Mouse (Mus musculus) monocyte, adult 5-6 weeks (primary cell): ENCODE results near the gene Fchsd2. TPM values are rescaled to one million over a fixed set of nuclear protein-coding genes. Genes with fewer than 3 reads are reported as not detected.

Experiments
- ATAC-seq: fragments of 153-309, 156-312 bp; replicated peaks from 2 replicates; pipeline ENCODE4 v1.8.0; 2017; ENCODE audit warnings: mild to moderate bottlenecking; ENCODE audit not compliant: low TSS enrichment, insufficient number of reproducible peaks, severe bottlenecking, poor library complexity, low FRiP score
- total RNA-seq: library from RNA; stranded (forward); fragments of 200-1000, 200-491, 200-594 nt; gene quantifications from 3 replicates; pipeline ENCODE4 v1.2.3, GENCODE M21; 2017

Gene Fchsd2
- total RNA-seq, 1 experiment from 2014 or later: 36.7 TPM

DNA sequence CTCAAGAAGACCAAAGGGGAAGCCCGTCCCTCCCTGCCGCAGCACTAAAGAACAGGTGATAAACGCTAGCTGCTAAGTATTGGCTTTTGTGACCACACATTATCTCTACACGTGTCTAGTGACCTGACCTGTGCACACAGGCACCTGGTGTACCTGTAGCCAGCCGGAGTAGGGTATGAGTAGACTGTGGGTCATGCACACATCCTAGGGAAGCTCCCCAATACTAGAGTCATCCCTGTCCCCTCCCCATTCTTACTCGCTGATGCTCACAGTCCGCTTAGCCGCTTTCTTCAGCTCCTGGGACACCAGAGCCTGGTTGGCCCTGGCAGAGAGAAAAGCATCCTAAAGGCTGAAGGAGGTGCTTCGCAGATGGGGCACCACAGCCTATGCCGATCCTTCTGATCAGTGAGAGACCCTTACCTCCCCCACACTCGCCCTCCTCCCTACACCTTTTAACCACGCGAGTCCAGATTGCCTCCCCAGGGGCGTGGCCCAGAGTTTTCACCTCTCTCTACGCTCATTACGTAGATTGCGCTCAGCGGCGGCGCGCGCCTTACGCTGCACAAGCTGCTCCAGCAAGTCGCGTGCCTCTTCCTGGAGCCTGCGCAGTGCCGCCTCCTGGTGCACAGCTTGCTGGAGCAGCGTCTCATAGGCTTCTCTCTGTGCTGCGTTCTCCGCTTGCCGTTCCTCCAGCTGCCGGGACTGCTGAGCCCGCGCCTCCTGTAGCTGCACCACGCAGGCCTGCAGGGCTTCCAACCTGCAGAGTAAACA is 203.8 kb downstream of the Fchsd2 start:
- 0 out of 2 replicates have a peak, but pooled peaks have one; percentile 6 for ATAC-seq

DNA sequence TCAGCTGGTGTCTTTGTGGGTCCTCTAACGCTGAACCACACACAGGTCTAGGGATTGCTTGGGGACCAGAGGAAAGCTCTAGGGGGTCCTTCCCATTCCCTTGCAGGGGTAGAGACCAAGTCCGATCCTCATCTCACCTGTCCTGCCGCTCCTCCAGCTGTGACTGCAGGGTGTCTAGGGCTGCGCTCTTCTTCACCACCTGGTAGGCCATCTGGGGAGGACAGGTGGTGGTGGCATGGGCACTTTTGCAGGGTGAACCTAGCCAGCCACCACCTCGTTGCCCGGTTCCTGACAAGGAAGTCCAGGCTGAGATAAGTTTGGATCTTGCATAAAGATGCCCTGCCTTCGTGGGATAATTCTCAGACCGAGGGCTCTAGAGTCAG is 204.4 kb downstream of the Fchsd2 start:
- ATAC-seq: no peak

DNA sequence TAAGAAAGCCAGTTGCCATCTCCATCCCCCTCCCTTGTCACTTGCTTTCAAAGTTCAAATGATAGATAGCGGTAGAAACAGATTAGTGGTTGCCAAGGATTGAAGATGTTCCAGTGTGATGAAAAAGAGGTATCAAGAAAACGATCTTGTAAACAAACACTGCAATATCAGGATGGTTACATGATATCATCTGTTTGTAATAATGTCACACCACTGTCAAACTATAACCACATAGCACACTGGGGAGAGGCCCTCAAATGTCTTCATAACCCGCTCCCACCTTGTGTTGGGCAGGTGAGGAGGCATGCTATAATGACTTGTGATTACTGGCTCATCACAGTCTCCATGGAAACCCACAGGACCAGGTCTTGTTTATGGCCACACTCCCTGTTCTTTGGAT is 205.7 kb downstream of the Fchsd2 start:
- no peak for ATAC-seq

DNA sequence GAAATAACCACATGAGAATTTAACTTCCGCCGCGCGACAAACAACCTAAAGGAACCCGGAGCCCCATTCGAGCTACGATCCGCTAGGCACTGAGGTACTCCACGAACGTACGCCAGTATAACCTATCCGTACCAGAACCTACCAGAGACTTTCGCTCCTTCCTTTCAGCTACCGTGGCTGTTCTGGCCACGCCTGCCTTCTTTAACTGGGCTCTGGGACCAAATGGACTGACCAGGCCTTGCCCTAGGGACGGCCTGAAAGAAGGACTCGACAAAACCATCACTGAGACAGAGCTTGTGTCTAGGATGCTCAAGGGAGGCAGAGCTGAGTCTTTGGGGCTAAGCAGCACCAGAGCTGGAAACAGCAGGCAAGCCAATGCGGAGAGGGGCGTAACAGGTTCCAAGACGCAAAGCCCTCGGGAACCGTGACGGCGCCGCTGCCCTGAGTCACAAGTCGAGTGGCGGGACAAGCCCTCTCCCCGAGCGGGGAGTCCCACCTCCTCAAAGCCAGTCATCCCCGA is 208.8 kb downstream of the Fchsd2 start:
- ATAC-seq: peak; percentile 42

DNA sequence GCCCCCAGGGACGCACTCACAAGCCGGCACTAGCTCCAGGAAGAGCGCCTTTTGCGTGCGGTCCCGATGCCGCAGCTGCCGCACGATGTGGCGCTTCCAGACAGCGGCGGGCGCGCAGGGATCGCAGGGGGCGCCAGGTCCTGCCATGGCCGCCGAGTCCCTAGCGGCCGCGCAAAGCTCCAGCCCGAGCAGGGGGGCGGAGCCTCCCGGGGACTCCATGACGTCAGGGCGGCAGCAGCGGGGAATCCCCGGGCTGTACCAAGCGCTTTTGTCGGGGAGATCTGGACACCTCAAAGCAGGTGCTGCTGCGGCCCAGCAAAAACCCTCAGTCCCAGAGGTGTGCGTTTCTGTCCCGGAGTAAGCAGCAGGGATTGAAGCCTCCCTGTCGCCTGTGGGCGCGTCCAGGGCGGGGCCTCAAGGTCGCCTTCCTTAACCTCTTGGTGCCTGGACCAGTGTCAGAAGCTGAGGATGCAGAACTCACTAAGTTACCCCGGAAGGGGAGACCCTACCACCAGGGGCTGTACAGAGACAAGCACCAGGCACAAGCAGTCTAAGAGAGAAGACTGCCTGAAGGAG is 209.3 kb downstream of the Fchsd2 start, which contains the start of gene Atg16l2:
TSS of gene Atg16l2 (minus strand) at position 371 of the 576 bp plus-strand sequence.
- peak; percentile 82 for ATAC-seq

DNA sequence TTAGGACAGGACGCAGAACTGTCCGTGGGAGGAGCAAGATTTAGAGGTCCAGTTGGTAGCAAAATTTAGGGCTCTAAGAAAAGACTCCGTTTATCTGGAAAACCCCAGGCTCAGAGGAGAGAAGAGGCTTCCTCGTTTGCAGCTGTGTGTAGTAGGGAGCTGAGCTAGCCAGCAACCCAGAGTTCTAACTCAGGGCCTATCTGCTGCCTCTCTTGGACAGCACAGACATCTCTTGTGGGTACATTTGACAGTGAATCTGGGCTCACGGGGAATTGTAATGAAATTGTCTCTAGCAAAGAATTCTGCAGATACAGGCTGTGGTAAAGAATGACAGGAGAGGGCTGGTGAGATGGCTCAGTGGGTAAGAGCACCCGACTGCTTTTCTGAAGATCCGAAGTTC is 210.0 kb downstream of the Fchsd2 start:
- no peak for ATAC-seq

DNA sequence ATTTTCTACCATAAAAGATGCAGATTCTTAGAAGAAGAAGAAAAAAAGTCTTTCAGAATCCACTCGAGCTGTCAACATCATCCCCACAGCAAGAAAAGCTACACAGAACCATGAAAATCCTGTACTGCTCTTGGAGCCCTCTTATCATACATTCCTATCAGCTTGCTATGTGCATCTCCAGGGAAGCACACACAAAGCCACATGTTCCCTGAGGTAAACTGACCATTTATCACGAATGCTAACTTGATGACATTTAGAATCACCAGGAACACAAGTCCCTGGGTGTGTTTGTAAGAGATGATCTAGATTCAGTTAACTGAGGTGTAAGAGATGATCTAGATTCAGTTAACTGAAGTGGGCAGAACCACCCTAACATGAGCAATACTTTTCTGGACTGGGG is 214.2 kb downstream of the Fchsd2 start:
- no peak for ATAC-seq

DNA sequence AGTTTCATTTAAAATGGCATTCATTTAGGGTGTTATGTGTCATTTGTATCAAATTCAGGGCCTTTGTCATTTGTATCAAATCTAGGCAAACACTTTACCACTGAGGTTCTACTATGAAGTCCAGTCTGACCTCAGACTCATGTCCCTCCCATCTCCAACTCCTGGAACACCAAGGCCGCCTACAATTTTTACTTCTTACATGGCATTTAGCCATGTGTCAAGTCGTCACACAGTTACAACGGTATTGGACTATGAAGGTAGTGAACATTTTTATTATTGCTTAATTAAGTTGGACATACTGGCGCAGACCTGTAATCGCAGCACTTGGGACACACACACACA is 217.3 kb downstream of the Fchsd2 start:
- no peak for ATAC-seq

DNA sequence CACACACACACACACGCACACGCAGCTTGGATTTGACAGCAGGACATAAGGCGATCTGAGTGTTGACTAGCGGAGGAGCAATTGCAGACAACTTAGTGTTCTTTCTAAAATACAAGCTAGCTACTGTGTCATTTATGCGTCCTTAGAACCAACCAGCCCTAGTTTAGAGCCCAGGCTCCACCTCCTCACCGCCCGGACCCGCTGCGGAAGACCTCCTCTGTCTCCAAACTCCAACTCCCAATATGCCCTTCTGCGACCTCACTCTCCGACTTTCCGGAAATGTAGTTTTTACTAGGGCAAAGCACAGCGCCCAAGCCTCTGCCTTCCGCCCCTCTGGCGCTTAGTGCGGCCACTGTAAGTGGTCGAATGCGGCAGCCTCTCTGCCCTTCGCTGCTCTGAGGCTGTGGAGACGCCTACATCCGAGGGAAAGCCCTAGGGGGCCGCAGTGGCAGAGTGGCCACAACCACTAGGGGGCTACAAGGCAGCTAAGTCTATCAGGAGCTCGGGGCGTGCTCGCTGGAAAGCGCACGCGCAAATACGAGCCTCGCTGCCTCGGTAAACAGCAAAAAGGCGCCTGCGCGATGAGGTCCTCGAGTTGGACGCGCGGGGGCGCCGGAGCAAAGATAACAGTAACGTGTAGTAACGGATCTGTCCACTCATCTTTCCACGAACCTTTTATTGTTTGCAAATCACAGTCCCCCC is 217.8 kb downstream of the Fchsd2 start:
- peak; percentile 92 for ATAC-seq

DNA sequence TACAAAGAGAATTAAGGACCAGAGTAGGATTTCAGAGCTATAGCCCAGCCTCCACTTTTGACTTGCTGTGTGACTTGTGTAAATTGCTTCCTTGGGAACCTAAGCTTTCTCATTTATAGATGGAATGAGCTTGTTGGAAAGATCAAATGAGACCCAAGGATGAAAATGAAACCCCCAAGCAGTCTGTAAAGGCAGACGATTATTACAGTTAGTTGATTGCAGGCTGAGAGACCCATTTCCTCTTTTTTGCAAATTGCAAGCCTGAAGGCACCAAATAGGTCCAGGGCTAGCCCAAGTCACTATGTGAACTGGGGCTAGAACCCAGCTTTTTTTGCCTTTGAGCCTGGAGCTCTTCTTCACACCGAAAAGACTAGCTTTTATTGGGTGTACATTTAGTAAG is 218.4 kb downstream of the Fchsd2 start:
- ATAC-seq: no peak

DNA sequence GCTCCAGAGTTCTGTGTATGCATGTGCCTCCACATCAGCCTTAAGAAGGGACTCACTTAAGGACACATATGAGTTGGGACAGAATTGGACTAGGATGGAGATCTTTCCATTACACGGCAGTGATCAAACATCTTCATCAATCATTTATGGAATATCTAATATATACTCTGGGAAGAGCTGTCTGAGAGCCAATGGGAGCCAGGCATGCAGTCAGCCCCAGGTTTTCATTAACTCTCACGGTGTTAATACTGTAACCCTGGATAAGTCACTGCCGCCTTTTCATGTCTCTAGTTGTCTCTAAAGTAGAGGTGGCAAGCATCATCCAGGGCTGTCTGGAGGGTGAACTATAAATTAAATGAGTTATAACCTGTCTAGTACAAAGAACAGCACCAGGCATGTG is 220.4 kb downstream of the Fchsd2 start:
- ATAC-seq: no peak

DNA sequence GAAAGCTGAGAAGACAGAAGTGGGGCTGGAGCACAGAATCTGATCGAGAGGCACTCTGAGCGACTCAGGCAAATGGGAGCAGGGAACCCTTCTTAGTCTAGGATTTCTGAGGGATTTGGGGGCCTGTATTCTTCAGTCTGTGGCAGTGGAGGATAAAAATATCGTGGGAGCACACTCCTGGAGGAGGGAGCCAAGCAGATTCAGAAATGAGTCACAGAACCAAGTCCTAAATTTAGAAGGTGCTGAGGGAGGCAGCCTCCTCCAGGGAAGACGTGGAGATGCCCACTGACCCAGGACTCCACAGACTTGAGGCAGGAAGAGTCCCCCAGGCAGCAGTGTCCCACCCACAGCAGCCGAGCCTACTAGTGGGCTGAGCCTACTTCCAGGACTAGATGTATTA is 221.7 kb downstream of the Fchsd2 start:
- no peak for ATAC-seq

DNA sequence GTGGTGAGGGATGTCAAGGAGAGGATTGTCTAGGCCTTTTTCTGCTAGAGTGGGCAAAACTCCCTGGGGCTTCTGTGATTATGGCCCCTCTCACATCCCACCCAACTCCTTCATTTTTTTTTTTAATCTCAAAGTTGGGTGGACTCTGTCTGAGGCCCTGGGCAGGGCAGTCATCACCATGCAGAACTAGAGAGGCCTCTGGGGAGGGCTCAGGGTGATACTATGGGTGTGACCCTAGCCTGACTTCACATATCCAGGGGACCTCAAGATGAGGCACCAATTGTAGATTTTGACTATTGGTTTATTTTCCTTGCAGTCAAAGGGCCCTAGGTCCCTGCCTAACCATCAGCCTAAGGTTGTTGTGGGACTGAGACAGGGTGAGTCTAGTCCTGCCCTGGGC is 223.0 kb downstream of the Fchsd2 start:
- ATAC-seq: no peak

DNA sequence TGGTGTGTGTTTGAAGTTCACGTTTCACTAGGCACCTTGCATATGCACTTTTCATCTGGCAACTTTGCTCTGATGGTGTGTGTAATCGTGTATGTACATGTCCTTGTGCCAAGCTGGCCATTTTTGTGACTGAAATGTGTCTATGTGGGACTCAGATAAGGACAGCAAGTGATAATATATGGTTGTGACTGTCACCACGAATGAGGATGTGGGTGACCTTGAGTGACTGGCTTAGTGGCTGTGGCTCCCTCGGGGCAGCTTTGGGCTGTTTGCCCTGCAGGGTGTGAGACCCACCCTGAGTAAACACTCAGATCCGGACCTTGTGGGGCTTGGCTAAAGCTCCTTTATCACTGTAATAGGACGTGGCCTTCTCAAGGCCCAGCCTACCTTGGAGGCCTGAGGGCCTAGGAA is 223.9 kb downstream of the Fchsd2 start:
- ATAC-seq: peak; percentile 67

DNA sequence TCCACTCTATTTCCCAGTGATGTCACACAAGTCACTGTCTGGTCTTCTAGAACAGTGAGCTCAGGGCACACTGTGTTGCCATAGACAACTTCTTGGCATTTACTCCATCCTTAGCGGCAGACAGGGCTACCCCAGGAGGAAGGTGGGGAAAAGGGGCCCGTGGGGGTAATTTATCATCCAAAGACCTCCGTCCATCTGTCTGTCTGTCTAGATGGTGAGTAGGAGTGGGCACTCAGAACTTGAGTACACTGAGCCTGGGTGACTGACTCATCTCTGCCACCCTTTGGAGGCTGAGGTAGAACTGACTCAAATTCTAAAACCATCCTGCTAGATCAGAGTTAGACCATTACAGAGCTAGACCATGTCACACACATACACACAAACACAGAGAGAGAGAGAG is 224.4 kb downstream of the Fchsd2 start, which contains the start of gene Stard10:
TSS of gene Stard10 (plus strand) at position 73 of the 400 bp plus-strand sequence.
- ATAC-seq: no peak

DNA sequence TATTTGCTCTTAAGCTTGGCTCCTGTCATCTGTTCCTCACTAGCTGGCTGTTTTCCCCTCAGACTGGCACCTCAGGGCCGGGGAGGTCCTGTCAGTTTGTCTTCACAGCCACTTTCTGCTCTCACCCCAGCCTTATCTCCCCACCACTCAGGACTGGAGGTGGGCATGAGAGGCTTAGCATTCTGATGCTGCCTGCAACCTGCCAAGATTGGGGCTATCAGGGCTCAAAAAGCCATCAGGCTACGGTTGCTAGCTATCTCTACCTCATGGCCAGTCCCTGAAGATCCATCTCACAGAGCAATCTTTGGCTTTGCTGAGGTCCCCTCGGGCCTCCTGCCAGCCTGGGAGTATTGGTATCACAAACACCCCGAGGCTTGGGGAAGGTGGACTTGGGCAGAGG is 226.2 kb downstream of the Fchsd2 start:
- no peak for ATAC-seq

DNA sequence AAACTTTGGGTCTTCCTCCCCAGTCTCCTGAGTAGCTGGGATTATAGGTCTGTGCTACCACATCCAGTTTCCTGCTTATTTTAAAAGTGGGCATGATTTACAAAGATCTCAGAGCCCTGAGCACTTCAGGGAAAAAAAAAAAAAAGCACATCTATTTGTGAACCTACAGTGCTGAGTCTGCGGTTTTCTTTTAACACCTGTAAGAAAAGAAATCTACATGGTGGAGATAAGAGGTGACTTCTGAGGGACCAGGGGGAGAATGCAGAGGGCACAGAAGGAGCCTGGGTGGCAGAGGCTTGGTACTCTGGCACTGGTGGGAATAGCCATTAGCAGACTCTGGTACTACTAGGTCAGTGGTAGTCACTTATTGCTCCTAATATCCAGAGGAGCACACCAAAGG is 227.1 kb downstream of the Fchsd2 start:
- no peak for ATAC-seq

DNA sequence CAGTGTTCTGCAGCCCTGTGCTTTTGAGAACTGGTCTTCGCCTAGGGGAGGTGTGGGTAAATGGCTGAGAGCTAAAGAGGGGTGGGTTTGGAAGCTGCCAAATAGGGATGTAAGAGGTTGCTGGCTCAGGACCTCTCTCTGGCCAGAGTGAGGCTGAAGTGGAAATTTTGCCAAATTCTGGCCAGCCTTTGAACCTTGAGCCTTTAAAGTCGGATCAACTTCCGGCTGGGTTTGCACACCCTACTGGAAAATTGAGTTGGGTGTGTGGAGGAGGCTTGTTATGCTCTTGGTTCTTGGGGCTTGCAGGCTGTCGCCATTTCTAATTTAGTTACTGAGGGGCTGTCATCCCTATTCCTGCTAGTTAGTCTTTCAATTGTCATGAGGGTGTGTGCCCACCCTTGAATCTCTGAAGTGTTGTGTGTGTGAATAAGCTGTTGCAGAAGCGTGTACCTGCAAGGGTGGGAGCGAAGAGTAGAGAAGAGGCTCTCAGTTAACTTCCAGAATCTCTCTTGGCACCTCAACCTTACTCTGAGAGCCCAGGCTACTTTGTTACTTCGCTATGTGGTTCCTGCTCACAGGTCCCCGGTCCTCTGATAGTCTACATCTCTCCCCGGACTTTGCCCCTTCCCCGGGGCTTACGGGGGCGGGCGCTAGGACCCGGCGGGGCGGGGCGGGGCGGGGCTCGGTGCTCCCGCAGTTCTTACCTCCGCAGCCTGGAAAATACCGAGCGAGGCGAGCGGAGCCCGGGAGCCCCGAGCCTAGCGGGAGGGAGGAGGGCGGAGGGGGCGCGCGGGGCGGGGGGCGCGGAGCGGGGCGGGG is 227.9 kb downstream of the Fchsd2 start:
- no peak for ATAC-seq
